ENCODE assay signal across 10 mouse cellular contexts in the genomic region with DNA sequence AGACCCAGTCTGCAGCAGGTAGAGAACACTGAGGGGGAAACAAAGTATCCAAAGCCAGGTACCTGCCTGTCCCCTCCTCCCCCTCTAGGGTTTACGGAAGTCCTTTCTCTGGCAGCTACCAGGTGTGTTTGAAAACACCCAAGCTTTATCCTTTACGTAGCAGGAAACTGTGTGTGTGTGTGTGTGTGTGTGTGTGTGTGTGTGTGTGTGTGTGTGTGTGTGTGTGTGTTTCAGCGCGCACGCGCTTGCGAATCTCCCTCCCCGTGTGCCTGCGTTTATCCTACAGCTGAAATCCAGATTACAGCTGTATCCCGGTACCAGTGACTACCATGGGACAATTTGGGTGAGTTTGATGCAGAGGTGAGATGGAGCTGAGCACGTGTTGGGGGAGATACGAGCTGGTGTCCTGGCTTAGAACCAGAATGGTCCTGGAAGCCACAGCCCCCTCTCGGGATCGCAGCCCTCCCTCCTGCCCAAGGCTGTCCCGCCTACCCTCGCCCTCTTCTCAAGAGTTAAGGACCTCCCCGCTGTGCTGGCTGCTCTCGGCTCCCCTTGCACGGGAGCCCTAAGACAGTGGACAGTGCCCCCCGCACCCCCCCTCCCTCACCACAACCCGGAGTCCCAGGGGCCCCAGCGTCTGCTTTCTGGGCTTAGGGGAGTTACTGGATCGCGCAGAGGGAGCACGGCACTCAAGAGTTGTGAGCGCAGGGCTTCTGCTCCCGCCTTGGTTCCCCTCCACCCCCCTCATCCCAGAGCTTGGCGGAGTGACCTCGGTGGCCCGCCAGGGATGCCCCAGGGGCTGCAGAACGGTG.
A peak's percentile ranks its signal among the peaks of the same experiment; 100 is the strongest.
DNase-seq lines count a peak whose midpoint lies in the region; ATAC-seq lines count a peak whose summit lies in the region.
"Had no signal": no experiment of that assay in that cellular context is flagged by ENCODE, and none has a peak within 500 bp of the region (broad histone marks: within the 10 kb centered on the region; RNA-seq: fewer than 3 reads in every experiment).

No protein-coding gene starts in this region.

- H3K27me3 ChIP-seq in heart, embryonic 15.5 days: 0 out of 2 replicates have a peak, but pooled peaks cover 11% of the 10 kb centered on the region
- H3K27me3 ChIP-seq in hindbrain, embryonic 11.5 days (ENCODE audit: control insufficient read depth, insufficient read depth, low read length): no peaks in the 10 kb centered on the region
- H3K27me3 ChIP-seq: Patski had no signal

- peak overlapping the region; percentile 76 for H3K4me2 ChIP-seq in heart, embryonic 15.5 days
- H3K4me2 ChIP-seq in hindbrain, embryonic 11.5 days (replicated peaks; ENCODE audit: low read depth, low read length): peak overlapping the region; percentile 69

- 3% methylated on average over 31 of the region's 31 CpGs for WGBS in heart, embryonic 15.5 days
- 2% methylated on average over 30 of the region's 31 CpGs for WGBS in hindbrain, embryonic 11.5 days

- H3K4me1 ChIP-seq in heart, embryonic 15.5 days (replicated peaks): peaks cover 35% of the 10 kb centered on the region
- H3K4me1 ChIP-seq in hindbrain, embryonic 11.5 days (replicated peaks; ENCODE audit: control insufficient read depth, insufficient read depth, low read length): peaks cover 4% of the 10 kb centered on the region; the same call in 1 of the 2 replicates

- H3K9me3 ChIP-seq in heart, embryonic 15.5 days (replicated peaks): no peaks in the 10 kb centered on the region
- no peaks in the 10 kb centered on the region for H3K9me3 ChIP-seq in hindbrain, embryonic 11.5 days (ENCODE audit: control insufficient read depth, low read length)

- H3K9ac ChIP-seq in heart, embryonic 15.5 days: peak overlapping the region; percentile 33; the same call in 1 of the 2 replicates
- peak overlapping the region; percentile 34; the same call in 1 of the 2 replicates for H3K9ac ChIP-seq in hindbrain, embryonic 11.5 days (ENCODE audit: low read depth, low read length)

- H3K27ac ChIP-seq in heart, embryonic 15.5 days: no peak overlapping the region
- H3K27ac ChIP-seq in hindbrain, embryonic 11.5 days (ENCODE audit: low read depth, low read length): no peak overlapping the region

- no peak for DNase-seq in heart, adult 11 months
- peak; percentile 19 for DNase-seq in T-cell, adult 2 months (ENCODE audit: low spot score)
- DNase-seq in hindbrain, embryonic 11.5 days (ENCODE audit: low spot score): peak; percentile 52
- DNase-seq in lung, postnatal 4 days: peak; percentile 30 to 47
- DNase-seq in thymus, postnatal 0 days (ENCODE audit: low spot score): peak; percentile 32
- DNase-seq in left cerebral cortex, adult 18-20 months (ENCODE audit: low spot score in 2 of 2): no peak
- no peak for DNase-seq in frontal cortex, adult 2 months (ENCODE audit: extremely low spot score in 1 of 2, low spot score in 1 of 2)

- no peaks in the 10 kb centered on the region for H3K36me3 ChIP-seq in heart, embryonic 15.5 days
- H3K36me3 ChIP-seq in hindbrain, embryonic 11.5 days (ENCODE audit: control insufficient read depth, insufficient read depth, low read length): no peaks in the 10 kb centered on the region

- ATAC-seq in heart, embryonic 15.5 days (replicated peaks; ENCODE audit: insufficient number of reproducible peaks, insufficient read depth, low FRiP score, low read depth): peak; percentile 57; the same call in 1 of the 2 replicates
- peak; percentile 71 for ATAC-seq in hindbrain, embryonic 11.5 days (ENCODE audit: low FRiP score)
- ATAC-seq: Patski had no signal

- H3K4me3 ChIP-seq in heart, embryonic 15.5 days: peak overlapping the region; percentile 43
- H3K4me3 ChIP-seq in hindbrain, embryonic 11.5 days (ENCODE audit: low read depth, low read length): peak overlapping the region; percentile 29
- H3K4me3 ChIP-seq: myocyte had no signal

Comparison
In these comparisons a context has a peak if more than half of its experiments do, and no peak if none do; other contexts are left out.
1. DNase-seq: peak in T-cell, adult 2 months (single experiment), hindbrain, embryonic 11.5 days (single experiment), lung, postnatal 4 days (2 of 2) and thymus, postnatal 0 days (single experiment); none in heart, adult 11 months (single experiment), left cerebral cortex, adult 18-20 months (0 of 2) and frontal cortex, adult 2 months (0 of 2).